Mouse (Mus musculus) forebrain, postnatal 0 days (tissue): Measurements from ENCODE around the gene Cidec. TPM values are rescaled to one million over a fixed set of nuclear protein-coding genes. Genes with fewer than 3 reads are reported as not detected.

Experiments
- ATAC-seq: fragments of 200-750 bp; cut with Nextera tagmentation; 2 replicates; pipeline ENCODE4 v1.8.0; 2017; ENCODE audit warnings: mild to moderate bottlenecking, moderate library complexity
- DNase-seq: peaks from one replicate; pipeline ENCODE4 v3.0.0-alpha.2; 2015
- H3K27ac ChIP-seq: fragments of 300-500 bp; sonication (generic); 2 replicates; pipeline ENCODE4 v1.5.1; 2014; ENCODE audit warnings: low read depth, mild to moderate bottlenecking, antibody characterized with exemption, low read length, moderate library complexity, mixed read lengths
- H3K27me3 ChIP-seq: fragments of 300-500 bp; sonication (generic); 2 replicates; pipeline ENCODE4 v1.6.1; 2014; ENCODE audit warnings: mild to moderate bottlenecking, low read length, mixed read lengths; ENCODE audit not compliant: insufficient read depth
- H3K36me3 ChIP-seq: fragments of 300-500 bp; sonication (generic); 2 replicates; pipeline ENCODE4 v1.6.1; 2014; ENCODE audit warnings: mild to moderate bottlenecking, moderate library complexity; ENCODE audit not compliant: insufficient read depth
- H3K4me1 ChIP-seq: fragments of 300-500 bp; sonication (generic); 2 replicates; pipeline ENCODE4 v1.6.1; 2014; ENCODE audit warnings: antibody characterized with exemption; ENCODE audit not compliant: insufficient read depth
- H3K4me2 ChIP-seq: fragments of 300-500 bp; sonication (generic); 2 replicates; pipeline ENCODE4 v1.6.1; 2014; ENCODE audit warnings: low read depth, mild to moderate bottlenecking, moderate library complexity
- H3K4me3 ChIP-seq: fragments of 300-500 bp; sonication (generic); 2 replicates; pipeline ENCODE4 v1.5.1; 2014; ENCODE audit warnings: low read depth, low read length, mixed read lengths
- H3K9ac ChIP-seq: fragments of 300-500 bp; sonication (generic); 2 replicates; pipeline ENCODE4 v1.6.1; 2014; ENCODE audit warnings: mild to moderate bottlenecking
- H3K9me3 ChIP-seq: fragments of 300-500 bp; sonication (generic); 2 replicates; pipeline ENCODE4 v1.6.1; 2016; ENCODE audit warnings: low read length
- CTCF ChIP-seq: sonication (generic); IDR thresholded peaks from 2 replicates; pipeline ENCODE4 v1.5.1; 2016; ENCODE audit warnings: antibody characterized with exemption, control low read depth, low read depth
- WGBS: fragments of 180-500 bp; shearing (Covaris S2); extraction: QIAGEN DNeasy Blood & Tissue Kit; methylation state at CpG from one replicate; pipeline ENCODE4 v1.1.7; 2014; 5-methylcytosine and 5-hydroxymethylcytosine counted together
- microRNA-seq, 2 experiments: library from miRNA; unstranded; fragments of <30 nt; microRNA quantifications; one replicate each; pipeline ENCODE4; 2016
- polyA plus RNA-seq: library from polyadenylated mRNA; unstranded; fragments of >200 nt; fragmentation: Nextera tagmentation; extraction: Ambion mirVana; gene quantifications from 2 replicates; pipeline ENCODE4 v1.2.1, GENCODE M21; 2015
- total RNA-seq: library from RNA; depleted of rRNA; stranded (reverse); fragments of >200 nt; gene quantifications from 2 replicates; pipeline ENCODE4 v1.2.3, GENCODE M21; 2014; rRNA removed

The Cidec gene
- total and polyA plus RNA-seq, 2 experiments from 2014 or later = not detected

GRCm38 (mm10) chr6:113386025-113386424 lies 49.5 kb downstream of the Cidec start:
- no peaks in the 10 kb centered on the region for H3K4me1 ChIP-seq
- WGBS = 86% methylated on average over 3 of the region's 3 CpGs
- ATAC-seq = peak; percentile 38
- DNase-seq = no peak
- H3K27me3 ChIP-seq = no peaks in the 10 kb centered on the region
- no peak overlapping the region for H3K27ac ChIP-seq
- H3K9me3 ChIP-seq = no peaks in the 10 kb centered on the region
- peaks cover 86% of the 10 kb centered on the region for H3K36me3 ChIP-seq
- H3K4me3 ChIP-seq = no peak overlapping the region
- no peak overlapping the region for H3K4me2 ChIP-seq
- H3K9ac ChIP-seq = no peak overlapping the region
- no peak for TF ChIP-seq CTCF

DNA sequence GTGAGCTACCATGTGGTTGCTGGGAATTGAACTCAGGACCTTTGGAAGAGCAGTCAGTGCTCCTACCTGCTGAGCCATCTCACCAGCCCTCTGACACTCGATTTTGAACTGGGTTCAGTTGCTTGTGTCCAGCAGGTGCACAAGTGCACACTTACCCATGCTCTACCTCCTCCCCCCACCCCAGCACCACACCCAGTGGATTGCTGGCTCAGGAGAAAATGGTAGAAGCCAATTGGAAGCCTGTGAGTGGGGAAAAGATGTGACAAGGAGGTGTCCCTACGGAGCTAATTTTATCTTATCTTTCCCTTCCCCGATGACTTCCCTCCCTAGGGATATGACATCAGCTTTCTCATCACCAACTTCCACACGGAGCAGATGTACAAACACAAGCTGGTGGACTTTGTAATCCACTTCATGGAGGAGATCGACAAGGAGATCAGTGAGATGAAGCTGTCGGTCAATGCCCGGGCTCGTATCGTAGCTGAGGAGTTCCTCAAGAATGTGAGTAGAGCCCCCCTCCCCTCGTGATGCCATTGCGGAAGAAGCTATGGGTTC lies 50.3 kb downstream of the Cidec start:
- no peak overlapping the region for H3K4me2 ChIP-seq
- H3K4me1 ChIP-seq = no peaks in the 10 kb centered on the region
- no peak overlapping the region for H3K9ac ChIP-seq
- H3K9me3 ChIP-seq = no peaks in the 10 kb centered on the region
- no peak overlapping the region for H3K4me3 ChIP-seq
- 95% methylated on average over 11 of the region's 11 CpGs for WGBS
- peaks cover 83% of the 10 kb centered on the region for H3K36me3 ChIP-seq
- H3K27ac ChIP-seq = no peak overlapping the region
- H3K27me3 ChIP-seq = no peaks in the 10 kb centered on the region
- no peak for TF ChIP-seq CTCF
- no peak for ATAC-seq
- DNase-seq = no peak

DNA sequence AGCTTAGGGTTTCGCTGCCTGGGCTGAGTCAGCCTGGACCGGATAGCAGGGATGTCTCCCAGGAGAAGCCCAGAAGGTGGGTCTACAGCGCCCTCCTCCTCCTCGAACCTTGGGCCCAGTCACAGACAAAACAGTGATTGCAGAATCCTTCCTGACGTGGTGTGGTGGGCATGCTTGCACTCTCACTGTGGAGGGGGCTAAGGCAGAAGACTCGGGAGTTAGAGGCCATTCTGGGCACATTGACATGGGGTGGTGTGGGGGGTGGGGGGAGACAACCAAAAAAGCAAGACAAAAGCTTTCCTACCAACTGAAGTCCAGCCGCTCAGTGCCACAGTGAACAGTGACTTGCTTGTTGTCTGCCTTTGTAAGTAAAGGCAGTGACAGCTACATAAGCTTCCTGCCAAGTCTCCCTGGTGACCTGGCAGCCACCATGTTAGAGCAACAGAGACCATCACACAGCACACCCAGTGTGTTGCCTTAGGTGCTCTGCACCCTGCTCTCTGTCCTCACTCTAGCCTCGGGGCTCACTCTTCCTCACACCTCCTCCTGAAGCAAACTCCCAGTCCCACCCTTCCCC lies 51.1 kb downstream of the Cidec start:
- ATAC-seq (peak; percentile 79), DNase-seq (peak; percentile 31)
- H3K9ac ChIP-seq = no peak overlapping the region
- H3K36me3 ChIP-seq = peaks cover 75% of the 10 kb centered on the region
- 0 out of 2 replicates have a peak, but pooled peaks cover under 1% of the 10 kb centered on the region for H3K4me1 ChIP-seq
- H3K4me3 ChIP-seq = no peak overlapping the region
- 79% methylated on average over 8 of the region's 8 CpGs for WGBS
- H3K4me2 ChIP-seq = no peak overlapping the region
- H3K27ac ChIP-seq = no peak overlapping the region
- no peaks in the 10 kb centered on the region for H3K27me3 ChIP-seq
- TF ChIP-seq CTCF = no peak
- H3K9me3 ChIP-seq = no peaks in the 10 kb centered on the region

DNA sequence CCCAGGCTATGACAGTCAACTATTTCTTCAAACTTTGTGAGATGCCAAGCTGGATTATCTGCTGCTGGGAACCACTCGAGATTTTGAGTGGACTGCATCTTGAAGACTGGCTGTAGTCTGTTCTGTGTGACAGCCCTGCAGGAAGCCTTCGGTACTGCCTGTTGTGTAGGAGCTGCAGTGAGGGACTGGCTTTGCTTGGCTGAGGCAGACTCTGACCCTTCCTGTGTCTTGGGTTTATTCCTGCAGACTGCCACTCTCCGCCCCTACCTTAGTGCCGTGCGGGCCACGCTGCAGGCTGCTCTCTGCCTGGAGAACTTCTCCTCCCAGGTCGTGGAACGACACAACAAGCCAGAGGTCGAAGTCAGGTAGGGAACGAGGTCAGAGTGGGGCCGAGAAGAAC lies 55.1 kb downstream of the Cidec start:
- H3K9ac ChIP-seq = no peak overlapping the region
- peaks cover 47% of the 10 kb centered on the region for H3K36me3 ChIP-seq
- no peaks in the 10 kb centered on the region for H3K27me3 ChIP-seq
- H3K9me3 ChIP-seq = no peaks in the 10 kb centered on the region
- no peak overlapping the region for H3K4me2 ChIP-seq
- WGBS = 94% methylated on average over 11 of the region's 11 CpGs
- no peak overlapping the region for H3K4me3 ChIP-seq
- ATAC-seq (no peak), DNase-seq (no peak)
- H3K4me1 ChIP-seq = peaks cover 14% of the 10 kb centered on the region
- 0 out of 2 replicates have a peak, but pooled peaks have one; percentile 9 for TF ChIP-seq CTCF
- no peak overlapping the region for H3K27ac ChIP-seq

- H3K9ac ChIP-seq = no peak overlapping the region
- DNase-seq (no peak), ATAC-seq (no peak)
- H3K4me3 ChIP-seq = peak overlapping the region; percentile 99
- H3K4me1 ChIP-seq = peaks cover 14% of the 10 kb centered on the region
- H3K27ac ChIP-seq = no peak overlapping the region
- 88% methylated on average over 6 of the region's 6 CpGs for WGBS
- no peak for TF ChIP-seq CTCF
- H3K27me3 ChIP-seq = no peaks in the 10 kb centered on the region
- peak overlapping the region; percentile 91 for H3K4me2 ChIP-seq
- H3K9me3 ChIP-seq = no peaks in the 10 kb centered on the region
- H3K36me3 ChIP-seq = peaks cover 46% of the 10 kb centered on the region
Observed at GRCm38 (mm10) chr6:113379246-113379645, 56.3 kb downstream of the Cidec start.

GRCm38 (mm10) chr6:113377496-113378385 lies 57.8 kb downstream of the Cidec start, which contains the start of the genes Tada3 and Arpc4:
Tada3 (minus strand) TSS chr6:113377883.
Arpc4 (plus strand) TSS chr6:113378115.
- Histone ChIP-seq H3K9ac (peak within 1 kb of the TSS; percentile 87), H3K4me1 (peaks cover 14% of the 10 kb centered on the region), H3K4me2 (peak within 1 kb of the TSS; percentile 91), H3K27me3 (no peaks in the 10 kb centered on the region), H3K9me3 (no peaks in the 10 kb centered on the region), H3K4me3 (peak within 1 kb of the TSS; percentile 99), H3K36me3 (peaks cover 47% of the 10 kb centered on the region), H3K27ac (peak within 1 kb of the TSS; percentile 86)
- peak; percentile 97 for DNase-seq
- peak; percentile 32; the same call in 1 of the 2 replicates for TF ChIP-seq CTCF
- 1% methylated on average over 59 of the region's 61 CpGs for WGBS
- ATAC-seq = peak; percentile 97

- Histone ChIP-seq H3K4me1 (peaks cover 14% of the 10 kb centered on the region), H3K4me2 (peak overlapping the region; percentile 91), H3K27me3 (no peaks in the 10 kb centered on the region), H3K27ac (peak overlapping the region; percentile 86), H3K4me3 (peak overlapping the region; percentile 99), H3K9ac (peak overlapping the region; percentile 87), H3K36me3 (peaks cover 52% of the 10 kb centered on the region), H3K9me3 (no peaks in the 10 kb centered on the region)
- 10% methylated on average over 7 of the region's 7 CpGs for WGBS
- TF ChIP-seq CTCF = no peak
- ATAC-seq (no peak), DNase-seq (no peak)
Observed at GRCm38 (mm10) chr6:113377172-113377495, 58.4 kb downstream of the Cidec start.

Small RNA genes lying within 50 kb of the gene (microRNA-seq; reads per million reads assigned to microRNA genes)
- 0 reads per million in 2 experiments for gene Gm24387

Other genes starting within 250 kb of the Cidec start
- gene Lhfpl4, start 240.4 kb downstream of the Cidec start, total RNA-seq = 49.6 and 64.1 TPM in 2 replicates
- gene Lhfpl4, start 240.4 kb downstream of the Cidec start, polyA plus RNA-seq = 26.7 and 53.5 TPM in 2 replicates
- gene Mtmr14, start 197.9 kb downstream of the Cidec start, total RNA-seq = 41.0 and 42.9 TPM in 2 replicates
- 34.1 and 35.0 TPM in 2 replicates for gene Mtmr14, start 197.9 kb downstream of the Cidec start, polyA plus RNA-seq
- gene Cpne9, start 153.5 kb downstream of the Cidec start, total RNA-seq = 0.54 and 4.0 TPM in 2 replicates
- gene Cpne9, start 153.5 kb downstream of the Cidec start, polyA plus RNA-seq = 1.9 and 4.1 TPM in 2 replicates
- 27.5 and 30.7 TPM in 2 replicates for gene Brpf1, start 128.6 kb downstream of the Cidec start, total RNA-seq
- 9.8 and 10.9 TPM in 2 replicates for gene Brpf1, start 128.6 kb downstream of the Cidec start, polyA plus RNA-seq
- gene Ogg1, start 108.8 kb downstream of the Cidec start, total RNA-seq = 11.9 and 13.5 TPM in 2 replicates
- 10.1 and 10.5 TPM in 2 replicates for gene Ogg1, start 108.8 kb downstream of the Cidec start, polyA plus RNA-seq
- gene Camk1, start 91.8 kb downstream of the Cidec start, total RNA-seq = 119 and 131 TPM in 2 replicates
- gene Camk1, start 91.8 kb downstream of the Cidec start, polyA plus RNA-seq = 107 and 118 TPM in 2 replicates
- gene Tada3, start 57.9 kb downstream of the Cidec start, total RNA-seq = 28.5 and 34.7 TPM in 2 replicates
- 69.1 and 84.4 TPM in 2 replicates for gene Tada3, start 57.9 kb downstream of the Cidec start, polyA plus RNA-seq
- 219 and 226 TPM in 2 replicates for gene Arpc4, start 57.6 kb downstream of the Cidec start, total RNA-seq
- 564 and 565 TPM in 2 replicates for gene Arpc4, start 57.6 kb downstream of the Cidec start, polyA plus RNA-seq
- gene Ttll3, start 46.5 kb downstream of the Cidec start, total RNA-seq = 12.9 and 14.0 TPM in 2 replicates
- gene Ttll3, start 46.5 kb downstream of the Cidec start, polyA plus RNA-seq = 4.7 and 8.9 TPM in 2 replicates
- 20.5 and 23.5 TPM in 2 replicates for gene Rpusd3, start 16.4 kb downstream of the Cidec start, total RNA-seq
- gene Rpusd3, start 16.4 kb downstream of the Cidec start, polyA plus RNA-seq = 16.9 and 20.4 TPM in 2 replicates
- gene Jagn1, start 6.8 kb upstream of the Cidec start, total RNA-seq = 37.7 and 43.6 TPM in 2 replicates
- 61.3 and 81.8 TPM in 2 replicates for gene Jagn1, start 6.8 kb upstream of the Cidec start, polyA plus RNA-seq
- not detected in 2 replicates for gene Il17re, start 22.7 kb upstream of the Cidec start, total RNA-seq
- gene Il17re, start 22.7 kb upstream of the Cidec start, polyA plus RNA-seq = 0.14 and 0.28 TPM in 2 replicates
- gene Il17rc, start 35.7 kb upstream of the Cidec start, total RNA-seq = 3.2 and 3.8 TPM in 2 replicates
- gene Il17rc, start 35.7 kb upstream of the Cidec start, polyA plus RNA-seq = 4.3 and 4.8 TPM in 2 replicates
- gene Creld1, start 47.5 kb upstream of the Cidec start, total RNA-seq = 34.0 and 39.5 TPM in 2 replicates
- gene Creld1, start 47.5 kb upstream of the Cidec start, polyA plus RNA-seq = 45.5 and 52.7 TPM in 2 replicates
- 17.1 and 18.0 TPM in 2 replicates for gene Prrt3, start 66.2 kb upstream of the Cidec start, total RNA-seq
- 9.6 and 13.5 TPM in 2 replicates for gene Prrt3, start 66.2 kb upstream of the Cidec start, polyA plus RNA-seq
- 80.4 and 91.8 TPM in 2 replicates for gene Emc3, start 95.9 kb upstream of the Cidec start, total RNA-seq
- 118 TPM in 2 replicates for gene Emc3, start 95.9 kb upstream of the Cidec start, polyA plus RNA-seq
- 2.2 and 4.4 TPM in 2 replicates for gene Fancd2, start 95.9 kb upstream of the Cidec start, total RNA-seq
- gene Fancd2, start 95.9 kb upstream of the Cidec start, polyA plus RNA-seq = 1.3 and 1.6 TPM in 2 replicates
- not detected in 2 replicates for gene Fancd2os, start 165.0 kb upstream of the Cidec start, total RNA-seq
- not detected in 2 replicates for gene Fancd2os, start 165.0 kb upstream of the Cidec start, polyA plus RNA-seq
- 217 and 235 TPM in 2 replicates for gene Brk1, start 169.0 kb upstream of the Cidec start, total RNA-seq
- 306 and 340 TPM in 2 replicates for gene Brk1, start 169.0 kb upstream of the Cidec start, polyA plus RNA-seq
- 92.7 and 94.1 TPM in 2 replicates for gene Vhl, start 188.2 kb upstream of the Cidec start, total RNA-seq
- gene Vhl, start 188.2 kb upstream of the Cidec start, polyA plus RNA-seq = 71.6 and 76.5 TPM in 2 replicates
- gene Irak2, start 202.7 kb upstream of the Cidec start, total RNA-seq = 4.5 and 5.9 TPM in 2 replicates
- gene Irak2, start 202.7 kb upstream of the Cidec start, polyA plus RNA-seq = 1.8 and 3.5 TPM in 2 replicates